Mouse (Mus musculus): ENCODE data around the gene Gm20388. TPM values are rescaled to one million over a fixed set of nuclear protein-coding genes. Genes with fewer than 3 reads are reported as not detected.

Gene Gm20388
- polyA plus RNA-seq, 2 experiments, result 8.5 TPM; not detected in 1

DNA sequence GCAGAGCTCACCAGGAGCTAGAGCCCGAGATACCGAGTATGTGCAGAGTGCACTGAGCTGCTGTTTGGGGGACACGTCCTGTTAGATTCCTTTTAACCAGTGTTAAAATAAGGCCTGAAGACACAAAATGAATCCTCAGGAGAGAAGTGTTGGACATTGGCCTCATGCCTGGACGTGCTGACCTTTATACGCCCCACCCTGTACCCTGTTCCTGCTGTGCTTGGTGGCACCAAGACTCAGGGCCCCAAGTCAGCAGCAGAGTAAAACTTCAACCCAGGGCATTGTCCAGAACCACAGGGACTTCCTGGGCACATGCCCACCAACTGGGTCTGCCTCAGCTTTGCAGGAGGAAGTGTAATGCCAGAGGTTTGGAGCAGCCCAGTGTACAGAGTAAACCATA lies 2879.2 kb downstream of the Gm20388 start:
- H3K4me3 ChIP-seq (ENCODE audit: insufficient read depth in 1 of 2, low read depth in 2 of 2, low read length in 2 of 2), result no peak overlapping the region
- no peak overlapping the region for H3K27ac ChIP-seq
- DNase-seq (ENCODE audit: low read depth in 3 of 3, low spot score in 3 of 3) (no peak), ATAC-seq (ENCODE audit: insufficient read depth) (no peak)
- TF ChIP-seq CTCF (IDR thresholded peaks at IDR 0.05; ENCODE audit: low read depth), result no peak
- TF ChIP-seq EP300 (IDR thresholded peaks at IDR 0.05; ENCODE audit: low read depth), result no peak
- no peaks in the 10 kb centered on the region for H3K27me3 ChIP-seq (ENCODE audit: control insufficient read depth, insufficient read depth, low read length)
- H3K9me3 ChIP-seq (ENCODE audit: control insufficient read depth, low read length), result no peaks in the 10 kb centered on the region
- 78% methylated on average over 5 of the region's 5 CpGs for WGBS (ENCODE audit: insufficient replicate concordance)
- H3K9ac ChIP-seq (replicated peaks), result no peak overlapping the region
- no peaks in the 10 kb centered on the region for H3K4me1 ChIP-seq (replicated peaks; ENCODE audit: control insufficient read depth in 2 of 2, insufficient read depth in 2 of 2, low read length in 1 of 2)
- H3K36me3 ChIP-seq (replicated peaks; ENCODE audit: control insufficient read depth, insufficient read depth, low read depth), result no peaks in the 10 kb centered on the region
- H3K4me2 ChIP-seq (ENCODE audit: low read depth), result no peak overlapping the region

DNA sequence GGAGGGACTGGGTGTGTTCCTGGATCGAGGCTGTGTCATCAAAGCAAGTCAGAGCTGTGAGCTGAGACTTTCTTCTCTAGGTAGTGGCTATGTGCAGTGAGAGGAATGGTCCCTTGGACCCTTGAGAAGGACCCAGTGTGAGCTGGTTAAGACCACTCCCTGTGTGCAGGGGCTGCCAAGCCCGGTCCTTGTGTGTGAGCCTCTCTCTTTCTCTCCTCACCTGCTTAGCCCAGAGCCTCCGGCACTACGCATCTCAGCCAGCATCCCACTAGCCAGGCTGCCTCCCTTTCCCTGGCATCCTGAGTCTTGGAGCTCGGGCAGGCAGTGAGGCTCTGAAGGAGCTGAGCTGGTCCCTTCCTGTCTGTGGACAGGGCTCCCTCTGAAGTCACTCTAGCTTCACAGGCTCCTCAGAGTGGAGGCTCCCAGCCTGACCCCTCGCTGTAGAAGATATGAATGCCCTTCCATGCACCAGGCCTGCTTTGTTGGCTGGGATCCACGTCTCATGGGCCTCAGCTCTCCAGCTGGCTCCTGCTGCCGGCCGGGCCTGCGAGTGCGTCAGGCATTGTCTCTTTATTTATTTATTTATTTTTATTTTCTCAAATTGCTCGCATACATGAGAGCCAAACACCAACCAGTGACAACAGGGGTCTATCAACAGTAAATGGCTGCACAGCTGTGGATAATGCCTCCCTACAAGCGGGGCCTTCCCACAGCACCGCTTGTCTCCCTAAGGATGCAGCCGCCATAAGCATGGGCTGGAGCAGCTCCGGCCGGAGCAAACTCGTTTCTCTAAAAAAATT lies 2882.9 kb downstream of the Gm20388 start:
- no peaks in the 10 kb centered on the region for H3K36me3 ChIP-seq (replicated peaks; ENCODE audit: control insufficient read depth, insufficient read depth, low read depth)
- ATAC-seq (ENCODE audit: insufficient read depth), result no peak
- TF ChIP-seq EP300 (IDR thresholded peaks at IDR 0.05; ENCODE audit: low read depth) (no peak), CTCF (IDR thresholded peaks at IDR 0.05; ENCODE audit: low read depth) (no peak)
- no peak overlapping the region for H3K4me2 ChIP-seq (ENCODE audit: low read depth)
- H3K9ac ChIP-seq (replicated peaks), result no peak overlapping the region
- no peaks in the 10 kb centered on the region for H3K4me1 ChIP-seq (replicated peaks; ENCODE audit: control insufficient read depth in 2 of 2, insufficient read depth in 2 of 2, low read length in 1 of 2)
- H3K4me3 ChIP-seq (ENCODE audit: insufficient read depth in 1 of 2, low read depth in 2 of 2, low read length in 2 of 2), result no peak overlapping the region
- H3K27me3 ChIP-seq (ENCODE audit: control insufficient read depth, insufficient read depth, low read length), result no peaks in the 10 kb centered on the region
- H3K9me3 ChIP-seq (ENCODE audit: control insufficient read depth, low read length), result no peaks in the 10 kb centered on the region
- no peak for DNase-seq (ENCODE audit: low read depth in 3 of 3, low spot score in 3 of 3)
- no peak overlapping the region for H3K27ac ChIP-seq
- WGBS (ENCODE audit: insufficient replicate concordance), result 79% methylated on average over 18 of the region's 18 CpGs

DNA sequence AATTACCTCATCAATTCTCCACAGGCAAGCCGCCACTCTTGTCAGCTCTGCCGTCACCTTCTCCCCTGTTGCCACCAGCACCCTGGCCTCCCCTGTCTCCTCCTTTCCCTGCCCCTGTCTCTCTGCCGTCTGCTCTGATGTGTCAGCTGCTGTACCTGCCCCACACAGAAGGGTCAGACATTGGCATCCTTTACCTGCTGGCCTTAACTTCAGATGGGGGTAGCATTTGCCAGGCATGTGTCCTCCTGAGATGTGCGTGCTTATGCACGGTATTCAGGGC lies 2883.5 kb downstream of the Gm20388 start:
- DNase-seq (ENCODE audit: low read depth in 3 of 3, low spot score in 3 of 3), result no peak
- no peaks in the 10 kb centered on the region for H3K36me3 ChIP-seq (replicated peaks; ENCODE audit: control insufficient read depth, insufficient read depth, low read depth)
- no peaks in the 10 kb centered on the region for H3K27me3 ChIP-seq (ENCODE audit: control insufficient read depth, insufficient read depth, low read length)
- TF ChIP-seq EP300 (IDR thresholded peaks at IDR 0.05; ENCODE audit: low read depth) (no peak), CTCF (IDR thresholded peaks at IDR 0.05; ENCODE audit: low read depth) (no peak)
- H3K4me3 ChIP-seq (ENCODE audit: insufficient read depth in 1 of 2, low read depth in 2 of 2, low read length in 2 of 2), result no peak overlapping the region
- H3K9me3 ChIP-seq (ENCODE audit: control insufficient read depth, low read length), result no peaks in the 10 kb centered on the region
- H3K9ac ChIP-seq (replicated peaks), result no peak overlapping the region
- no peak overlapping the region for H3K4me2 ChIP-seq (ENCODE audit: low read depth)
- H3K27ac ChIP-seq, result no peak overlapping the region
- ATAC-seq (ENCODE audit: insufficient read depth), result no peak
- H3K4me1 ChIP-seq (replicated peaks; ENCODE audit: control insufficient read depth in 2 of 2, insufficient read depth in 2 of 2, low read length in 1 of 2), result no peaks in the 10 kb centered on the region
- 79% methylated on average over 5 of the region's 5 CpGs for WGBS (ENCODE audit: insufficient replicate concordance)

DNA sequence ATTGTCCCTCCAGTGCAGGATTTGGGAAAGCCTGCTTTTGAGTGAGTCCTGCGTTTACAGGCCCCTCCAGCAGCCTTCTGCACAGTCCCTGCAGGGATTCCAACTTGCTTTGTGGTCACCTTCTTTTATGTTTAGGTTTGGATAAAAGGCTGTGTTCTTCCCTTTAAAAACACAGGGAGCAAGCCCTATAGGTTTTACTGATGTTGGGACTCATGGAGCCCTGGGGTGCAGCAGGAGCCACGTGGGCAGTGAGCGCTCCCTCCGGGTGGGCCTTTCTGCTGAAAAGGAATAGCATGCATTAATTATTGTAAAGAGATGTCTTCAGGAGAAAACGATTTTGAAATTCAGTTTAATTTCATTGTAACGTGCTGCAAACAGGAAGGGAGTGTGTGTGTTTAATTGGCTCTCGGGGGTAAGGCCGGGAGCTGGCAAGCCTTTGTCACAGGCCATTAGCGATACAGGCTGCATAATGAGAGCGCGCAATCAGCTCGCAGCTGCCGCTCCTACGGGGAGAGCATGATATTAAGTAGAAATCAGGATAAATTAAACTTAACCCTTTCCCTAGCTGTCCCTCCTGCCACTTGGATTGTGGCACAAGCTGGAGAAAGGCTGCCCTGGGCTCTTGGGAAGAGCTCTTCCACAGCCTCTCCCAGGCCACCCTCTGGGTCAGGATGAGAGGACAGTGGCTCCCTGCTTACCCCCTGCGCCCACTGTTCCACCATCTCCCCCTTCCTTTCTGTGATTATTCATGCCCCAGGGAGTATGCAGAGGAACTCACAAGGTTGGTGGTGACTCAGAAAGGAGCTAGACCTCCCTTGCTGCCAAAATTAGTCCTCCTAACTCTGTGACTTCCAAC lies 2893.5 kb downstream of the Gm20388 start:
- H3K4me3 ChIP-seq (ENCODE audit: insufficient read depth in 1 of 2, low read depth in 2 of 2, low read length in 2 of 2), result no peak overlapping the region
- no peaks in the 10 kb centered on the region for H3K27me3 ChIP-seq (ENCODE audit: control insufficient read depth, insufficient read depth, low read length)
- no peak for ATAC-seq (ENCODE audit: insufficient read depth)
- no peaks in the 10 kb centered on the region for H3K9me3 ChIP-seq (ENCODE audit: control insufficient read depth, low read length)
- no peak overlapping the region for H3K4me2 ChIP-seq (ENCODE audit: low read depth)
- TF ChIP-seq EP300 (IDR thresholded peaks at IDR 0.05; ENCODE audit: low read depth) (no peak), CTCF (IDR thresholded peaks at IDR 0.05; ENCODE audit: low read depth) (no peak)
- H3K9ac ChIP-seq (replicated peaks), result no peak overlapping the region
- H3K27ac ChIP-seq, result no peak overlapping the region
- H3K4me1 ChIP-seq (replicated peaks; ENCODE audit: control insufficient read depth in 2 of 2, insufficient read depth in 2 of 2, low read length in 1 of 2), result no peaks in the 10 kb centered on the region
- 77% methylated on average over 15 of the region's 15 CpGs for WGBS (ENCODE audit: insufficient replicate concordance)
- no peak for DNase-seq (ENCODE audit: low read depth in 3 of 3, low spot score in 3 of 3)
- H3K36me3 ChIP-seq (replicated peaks; ENCODE audit: control insufficient read depth, insufficient read depth, low read depth), result no peaks in the 10 kb centered on the region

DNA sequence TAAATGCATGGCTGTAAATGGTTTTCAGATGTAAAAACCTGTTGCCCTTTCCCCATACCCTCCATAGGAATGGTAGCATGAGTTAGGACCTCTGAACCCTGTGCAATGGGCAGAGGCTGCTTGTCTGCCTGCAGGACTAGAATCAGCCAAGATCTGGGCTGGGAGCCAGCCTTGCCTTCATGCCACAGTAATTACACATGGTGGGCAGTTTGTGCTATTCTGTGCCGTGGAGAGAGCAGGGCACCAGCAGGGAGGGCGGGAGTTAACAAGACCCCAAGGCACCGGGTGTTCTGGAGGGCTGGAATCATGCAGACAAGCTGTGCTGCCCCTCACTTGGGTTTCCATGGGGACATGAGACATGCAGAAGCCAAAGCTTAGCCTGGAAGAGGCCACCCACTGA lies 2894.7 kb downstream of the Gm20388 start:
- no peak for DNase-seq (ENCODE audit: low read depth in 3 of 3, low spot score in 3 of 3)
- H3K27me3 ChIP-seq (ENCODE audit: control insufficient read depth, insufficient read depth, low read length), result no peaks in the 10 kb centered on the region
- no peak for ATAC-seq (ENCODE audit: insufficient read depth)
- no peaks in the 10 kb centered on the region for H3K36me3 ChIP-seq (replicated peaks; ENCODE audit: control insufficient read depth, insufficient read depth, low read depth)
- WGBS (ENCODE audit: insufficient replicate concordance), result 76% methylated on average over 3 of the region's 3 CpGs
- H3K4me2 ChIP-seq (ENCODE audit: low read depth), result no peak overlapping the region
- no peak overlapping the region for H3K4me3 ChIP-seq (ENCODE audit: insufficient read depth in 1 of 2, low read depth in 2 of 2, low read length in 2 of 2)
- no peaks in the 10 kb centered on the region for H3K9me3 ChIP-seq (ENCODE audit: control insufficient read depth, low read length)
- no peak overlapping the region for H3K27ac ChIP-seq
- TF ChIP-seq EP300 (IDR thresholded peaks at IDR 0.05; ENCODE audit: low read depth) (no peak), CTCF (IDR thresholded peaks at IDR 0.05; ENCODE audit: low read depth) (no peak)
- H3K9ac ChIP-seq (replicated peaks), result no peak overlapping the region
- H3K4me1 ChIP-seq (replicated peaks; ENCODE audit: control insufficient read depth in 2 of 2, insufficient read depth in 2 of 2, low read length in 1 of 2), result no peaks in the 10 kb centered on the region

Measured in liver, embryonic 14.5 days (tissue).